Mouse (Mus musculus) adrenal gland, postnatal 10 days (tissue): ENCODE results near the gene Zfp365. TPM values are rescaled to one million over a fixed set of nuclear protein-coding genes. Genes with fewer than 3 reads are reported as not detected.

Experiments
- DNase-seq: peaks from one replicate; pipeline ENCODE4 v3.0.0; 2021; ENCODE audit warnings: mixed read lengths
- total RNA-seq, 2 experiments: library from RNA; stranded (reverse); gene quantifications; 2 replicates each; pipeline ENCODE4 v1.2.3; 2021

The Zfp365 gene
- total RNA-seq, 2 experiments from 2014 or later = 2.0 to 2.6 TPM

DNA sequence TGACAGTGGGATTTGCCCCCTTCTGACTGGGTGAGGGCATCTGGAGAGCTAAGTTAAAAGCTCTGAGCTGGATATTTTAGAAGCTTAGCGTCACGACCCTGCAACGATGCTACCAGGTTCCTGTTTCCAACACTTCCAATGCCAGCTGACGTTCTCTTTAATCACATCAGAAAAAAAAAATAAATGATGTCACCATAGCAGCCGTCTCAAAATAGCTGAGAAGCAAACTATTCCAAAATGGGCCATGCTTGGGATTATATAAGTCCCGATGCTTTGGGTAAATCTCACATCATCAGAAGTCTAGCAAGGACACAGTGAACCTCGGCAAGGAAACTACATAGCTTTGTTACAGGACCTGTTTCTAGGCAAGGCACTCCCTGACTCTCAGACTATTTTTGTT is 9.1 kb downstream of the Zfp365 start:
- DNase-seq = no peak

DNA sequence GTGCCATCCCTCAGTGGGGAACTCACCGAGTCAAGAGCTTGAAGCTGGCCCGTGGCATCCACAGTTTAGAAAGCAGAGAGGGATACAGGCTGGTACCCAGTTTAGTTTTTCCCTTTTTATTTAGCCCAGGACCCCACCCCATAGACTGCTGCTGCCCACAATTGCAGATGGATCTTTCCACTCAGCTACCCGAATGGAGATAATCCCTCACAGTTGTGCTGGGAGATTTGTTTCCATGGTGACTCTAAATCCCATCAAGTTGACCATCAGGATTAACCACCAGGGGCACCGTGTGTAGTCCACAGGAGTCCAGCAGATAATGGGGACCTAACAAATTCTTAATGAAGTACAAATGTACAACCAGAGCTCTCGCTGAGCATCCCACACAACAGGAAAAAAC is 11.3 kb downstream of the Zfp365 start:
- no peak for DNase-seq

DNA sequence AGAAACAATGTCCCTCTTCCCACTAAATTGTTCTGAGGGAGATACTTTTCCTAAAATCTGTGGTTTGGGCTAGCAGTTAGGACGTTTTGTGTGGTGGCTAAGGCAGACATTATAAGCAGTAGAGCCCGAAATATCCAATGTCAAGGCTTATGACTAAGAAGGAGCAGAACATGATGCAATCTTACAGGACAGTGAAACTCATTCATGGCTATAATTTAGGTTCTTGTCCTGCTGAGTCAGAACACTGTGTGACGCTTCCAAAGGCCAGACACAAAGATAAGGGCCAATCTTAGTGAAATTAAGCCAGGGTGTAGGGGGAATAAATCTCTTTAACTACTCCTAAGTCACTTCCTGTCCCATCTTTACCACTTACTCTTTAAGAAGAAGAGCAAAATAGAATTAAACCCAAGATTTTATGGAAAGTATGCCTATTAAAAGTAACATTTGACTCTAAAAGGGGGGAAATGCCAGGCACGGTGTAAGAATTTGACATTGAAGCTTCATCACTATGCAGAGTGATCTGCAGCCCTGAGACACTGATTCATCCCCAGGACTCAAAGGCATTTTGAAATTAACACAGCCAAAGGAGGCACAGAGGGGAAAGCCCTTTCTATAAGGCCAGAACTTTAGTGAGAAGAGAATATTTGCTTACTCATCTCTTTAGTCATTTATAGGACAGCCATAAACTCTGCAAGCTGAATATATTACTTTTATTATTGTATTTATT is 13.3 kb downstream of the Zfp365 start:
- DNase-seq = peak; percentile 20

DNA sequence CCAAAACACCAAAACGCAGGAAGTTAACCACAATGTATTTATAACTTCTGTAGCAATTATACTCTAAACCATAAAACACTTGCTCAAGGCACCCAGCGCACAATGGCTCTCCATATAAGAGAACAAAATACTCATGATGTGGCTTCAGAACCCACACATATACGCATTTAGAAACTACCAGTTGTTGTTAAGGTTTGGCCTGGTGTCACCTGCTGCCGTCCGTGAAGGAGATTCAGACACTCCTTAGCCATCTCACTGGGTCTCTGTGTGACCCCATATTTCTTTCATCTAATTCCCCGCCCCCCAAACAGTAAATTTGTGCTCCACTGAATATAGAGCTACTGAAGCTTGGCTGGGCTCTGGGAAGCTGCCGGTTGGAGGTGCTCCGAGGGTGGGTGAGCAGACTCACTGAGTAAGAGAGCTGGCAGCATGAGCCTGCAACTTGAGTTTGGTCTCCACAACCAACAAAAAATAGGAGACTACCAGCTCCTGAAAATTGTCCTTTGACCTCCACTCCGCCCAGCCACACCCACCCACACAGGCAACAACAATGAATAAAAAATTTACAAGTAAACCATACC is 14.0 kb downstream of the Zfp365 start:
- no peak for DNase-seq

DNA sequence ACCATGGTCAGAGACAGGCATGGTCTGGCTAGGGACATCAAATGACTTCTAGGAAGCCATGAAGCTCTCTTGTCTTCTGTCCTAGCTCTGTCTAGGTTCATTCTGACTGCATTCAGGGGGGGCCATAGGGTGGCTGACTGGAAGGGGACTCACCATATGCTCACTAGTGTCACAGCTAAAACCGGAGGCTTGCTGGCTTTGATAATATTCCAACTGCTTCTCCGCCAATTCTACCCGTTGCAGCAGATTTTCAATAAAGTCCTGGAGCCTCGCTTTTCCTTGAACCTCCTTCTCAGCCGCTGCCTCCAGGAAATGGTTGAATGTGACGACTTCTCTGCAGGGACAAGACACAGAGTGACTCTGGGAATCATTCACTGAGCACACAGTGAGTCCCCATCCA is 15.2 kb downstream of the Zfp365 start:
- no peak for DNase-seq

DNA sequence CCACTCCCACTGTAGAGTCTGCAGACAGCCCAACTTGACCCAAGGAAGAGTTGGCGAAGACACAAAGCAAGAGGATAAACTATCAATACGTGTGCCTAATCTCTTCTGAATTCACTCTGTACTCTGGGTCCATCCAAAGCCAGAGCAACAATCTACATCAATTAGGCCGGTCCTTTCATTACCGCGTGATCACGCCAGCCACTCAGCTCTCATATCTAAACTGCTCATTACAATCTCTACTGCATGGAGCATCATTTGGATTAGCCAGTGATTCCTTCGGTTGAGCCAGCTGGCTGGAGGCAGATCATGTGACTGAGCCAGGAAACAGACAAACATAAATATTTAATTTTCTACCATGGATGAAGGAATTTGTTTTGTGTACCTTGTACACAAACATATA is 17.8 kb downstream of the Zfp365 start:
- no peak for DNase-seq

DNA sequence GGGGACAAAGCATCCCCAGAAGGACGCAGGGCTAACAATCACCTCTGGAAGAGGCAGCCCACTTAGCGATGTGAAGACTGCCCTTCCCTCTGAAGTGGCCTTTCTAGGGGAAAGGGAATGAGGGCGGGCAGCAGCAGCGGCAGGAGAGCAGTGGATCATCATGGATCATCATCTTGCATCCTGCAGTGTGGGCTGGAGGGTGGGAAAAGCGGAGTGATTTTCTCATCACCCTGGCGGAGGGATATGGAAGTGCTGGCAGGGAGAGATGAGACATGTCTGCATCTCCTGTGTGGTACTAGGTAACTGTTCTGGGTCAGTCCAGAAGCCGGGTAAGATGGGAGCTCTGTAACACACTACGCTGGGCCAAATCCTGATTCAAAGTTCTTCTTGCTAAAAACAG is 18.4 kb downstream of the Zfp365 start:
- no peak for DNase-seq

DNA sequence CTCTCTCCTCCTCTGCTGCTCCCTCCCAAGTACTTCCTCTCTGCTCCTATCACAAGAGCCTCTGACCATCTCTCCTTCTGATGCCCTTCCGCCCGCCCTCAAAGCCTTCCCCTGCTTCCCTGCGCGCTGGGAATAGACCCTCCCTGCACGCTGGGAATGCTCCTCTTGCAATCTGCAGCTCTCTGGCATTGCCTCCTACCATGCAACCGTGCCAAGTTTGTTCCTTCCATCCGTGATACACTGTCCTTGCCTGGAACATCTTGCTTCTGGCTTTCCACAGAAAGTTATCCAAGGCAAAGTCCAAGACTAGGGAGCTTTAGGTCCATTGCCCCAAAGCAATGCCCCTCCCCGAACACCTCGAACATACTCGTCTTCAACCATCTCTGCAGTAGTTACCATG is 19.2 kb downstream of the Zfp365 start:
- no peak for DNase-seq

DNA sequence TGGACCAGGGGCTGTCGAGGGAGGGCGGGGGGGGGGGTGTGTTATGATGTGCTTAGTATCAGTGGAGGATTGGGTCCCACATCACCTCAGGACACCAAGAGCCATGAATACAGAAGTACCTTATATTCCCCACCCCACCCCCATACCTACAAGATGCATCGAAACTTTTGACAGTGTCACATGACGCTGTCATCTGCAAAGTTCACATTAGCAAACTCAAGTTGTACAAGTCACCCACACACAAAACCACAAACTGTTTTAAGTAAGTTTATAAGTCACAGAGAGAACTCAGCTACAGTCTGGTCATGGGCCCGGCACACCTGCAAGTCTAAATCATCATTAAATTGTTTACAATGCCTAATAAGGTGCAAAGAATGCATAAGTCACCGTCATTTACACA is 21.3 kb downstream of the Zfp365 start:
- DNase-seq = no peak

DNA sequence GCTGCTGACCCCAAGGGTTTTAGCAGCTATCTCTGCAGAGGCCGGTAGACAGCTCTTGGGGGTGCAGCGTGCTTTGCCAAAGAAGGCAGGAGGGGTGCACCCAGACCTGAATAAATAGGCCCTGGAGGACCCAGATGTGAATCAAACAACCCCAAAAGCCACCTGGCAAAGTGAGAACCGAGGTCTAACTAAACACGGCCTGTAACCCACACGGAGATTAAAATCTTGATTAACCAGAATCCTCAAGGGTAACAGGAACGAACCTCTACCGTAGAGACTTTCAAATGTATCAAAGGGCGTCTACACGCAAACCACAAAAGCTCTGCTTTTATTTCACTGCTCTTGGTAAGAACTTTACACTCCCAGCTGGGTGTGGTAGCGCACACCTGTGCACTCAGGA is 24.5 kb downstream of the Zfp365 start:
- DNase-seq = no peak

DNA sequence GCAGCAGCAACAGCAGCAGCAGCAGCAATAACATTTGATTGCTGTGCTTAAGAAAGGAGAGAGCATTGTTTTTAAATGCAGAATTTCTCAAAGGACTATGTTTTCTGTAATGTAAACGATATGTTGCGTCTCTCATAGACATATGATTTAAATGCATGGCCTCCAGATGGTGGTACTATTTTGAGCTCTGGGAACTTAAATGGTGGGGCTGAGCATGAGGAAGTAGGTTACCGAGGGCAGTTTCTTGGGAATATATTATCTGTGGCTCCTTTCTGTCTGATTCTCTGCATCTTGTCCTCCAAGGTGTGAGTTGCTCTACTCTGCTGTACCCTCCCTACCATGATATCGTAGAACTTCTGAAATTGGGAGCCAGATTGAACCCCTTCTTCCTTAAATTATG is 31.8 kb downstream of the Zfp365 start:
- DNase-seq = no peak

DNA sequence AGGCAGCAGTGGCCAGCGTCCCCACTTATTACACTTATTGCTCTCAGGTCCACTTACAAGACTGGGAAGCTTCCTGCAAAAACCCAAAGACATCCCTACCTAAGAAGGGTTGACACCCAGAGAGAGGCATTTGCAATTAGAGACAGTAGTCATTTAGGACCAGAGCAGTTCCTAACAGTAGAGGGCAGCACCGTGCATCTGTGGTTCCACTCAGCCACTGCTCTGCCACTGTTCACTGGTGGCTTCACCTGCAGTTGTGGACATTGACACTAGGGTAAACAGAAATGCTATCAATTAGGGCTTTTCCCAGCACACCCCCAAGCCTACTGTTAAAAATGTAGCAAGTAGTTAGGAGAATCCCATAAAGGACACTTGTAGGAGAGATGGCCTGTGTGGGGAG is 40.7 kb downstream of the Zfp365 start:
- DNase-seq = peak; percentile 85

DNA sequence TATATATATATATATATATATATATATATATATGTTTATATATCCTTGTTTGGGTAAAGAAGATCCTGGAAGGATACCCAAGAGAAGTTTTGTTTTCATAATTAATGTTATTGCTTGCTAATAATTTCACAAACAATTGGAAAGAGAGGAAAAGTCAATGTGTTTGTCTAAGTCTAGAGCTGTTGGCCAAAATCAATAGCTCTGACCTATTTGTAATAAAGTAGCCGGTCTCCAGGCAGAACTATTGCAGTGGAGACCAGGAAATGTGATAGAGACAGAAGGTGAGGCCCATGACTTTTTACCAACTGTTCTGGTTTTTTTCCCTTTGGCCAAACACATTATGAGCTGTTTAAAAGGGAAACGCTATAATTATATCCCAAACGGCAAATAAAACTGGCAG is 44.2 kb downstream of the Zfp365 start:
- DNase-seq = no peak

DNA sequence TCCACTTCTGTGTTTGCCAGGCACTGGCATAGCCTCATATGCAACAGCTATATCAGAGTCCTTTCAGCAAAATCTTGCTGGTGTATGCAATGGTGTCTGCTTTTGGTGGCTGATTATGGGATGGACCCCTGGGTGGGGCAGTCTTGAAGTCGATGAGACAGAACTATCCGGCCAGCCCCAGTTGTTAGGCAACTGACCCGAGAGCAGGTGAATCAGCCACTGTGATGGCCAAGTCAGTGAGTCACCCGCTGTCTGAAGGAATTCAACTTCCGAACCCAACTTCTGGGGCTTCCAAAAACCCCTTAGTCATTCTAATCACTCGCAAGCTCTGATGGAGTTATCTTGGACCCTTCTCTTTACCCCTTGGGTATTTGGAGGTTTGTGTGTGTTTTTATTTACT is 46.6 kb downstream of the Zfp365 start:
- peak; percentile 10 for DNase-seq

DNA sequence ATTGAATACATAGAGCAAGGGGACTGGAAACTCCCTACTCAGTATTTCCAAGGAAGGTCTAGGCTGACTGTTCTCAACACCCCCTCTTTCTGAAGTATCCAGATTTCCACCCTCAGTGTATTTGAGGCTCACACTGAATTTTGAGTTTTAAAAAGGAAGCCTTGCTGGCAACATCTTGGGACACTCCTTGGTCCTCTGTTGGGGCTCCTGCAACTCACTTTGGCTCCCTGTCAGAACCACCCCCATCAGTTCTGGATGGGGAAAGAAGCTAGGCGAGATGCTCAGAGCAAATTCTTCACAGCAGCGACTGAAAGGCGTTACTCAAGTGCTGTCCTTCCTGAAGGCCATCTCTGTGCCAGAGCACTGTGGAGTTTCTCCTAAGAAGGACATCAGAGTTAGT is 47.4 kb downstream of the Zfp365 start:
- DNase-seq = no peak

DNA sequence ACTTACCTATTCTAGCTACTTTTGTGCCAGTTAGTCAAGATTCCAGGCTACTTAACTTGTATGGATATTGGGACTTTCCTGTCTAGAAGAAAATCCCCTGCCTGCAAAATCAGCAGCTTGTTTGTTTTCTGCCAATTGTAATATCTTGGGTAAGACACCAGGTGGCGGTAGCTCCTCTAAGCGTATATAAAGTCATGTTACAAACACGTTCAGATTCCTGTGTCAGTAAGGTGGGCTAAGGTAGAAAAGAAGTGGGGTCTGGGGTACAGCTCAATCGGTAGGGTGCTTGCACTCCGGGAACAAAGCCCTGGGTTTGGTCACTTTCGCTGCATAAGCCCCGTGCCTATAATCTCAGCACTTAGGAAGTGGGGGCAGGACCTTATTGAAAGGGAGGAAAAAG is 50.1 kb downstream of the Zfp365 start:
- DNase-seq = peak; percentile 25

DNA sequence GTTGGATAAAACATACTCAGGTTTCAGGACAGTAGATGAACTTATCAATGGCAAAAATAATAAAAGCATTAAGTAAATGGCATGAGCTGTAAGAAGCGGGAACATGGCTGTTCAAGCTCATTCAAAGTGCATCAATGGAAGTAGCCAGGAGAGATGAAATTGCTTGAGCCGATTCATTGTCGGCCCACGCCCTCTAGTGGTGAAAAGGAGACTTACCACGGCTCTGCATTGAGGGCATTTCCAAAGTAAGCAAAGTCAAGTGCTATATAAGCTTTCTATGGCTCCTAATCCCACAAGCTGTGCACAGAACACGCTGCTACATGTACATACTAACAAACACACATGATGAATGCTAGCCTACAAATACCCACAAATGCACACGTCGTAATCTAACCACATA is 53.6 kb downstream of the Zfp365 start:
- DNase-seq = peak; percentile 84

DNA sequence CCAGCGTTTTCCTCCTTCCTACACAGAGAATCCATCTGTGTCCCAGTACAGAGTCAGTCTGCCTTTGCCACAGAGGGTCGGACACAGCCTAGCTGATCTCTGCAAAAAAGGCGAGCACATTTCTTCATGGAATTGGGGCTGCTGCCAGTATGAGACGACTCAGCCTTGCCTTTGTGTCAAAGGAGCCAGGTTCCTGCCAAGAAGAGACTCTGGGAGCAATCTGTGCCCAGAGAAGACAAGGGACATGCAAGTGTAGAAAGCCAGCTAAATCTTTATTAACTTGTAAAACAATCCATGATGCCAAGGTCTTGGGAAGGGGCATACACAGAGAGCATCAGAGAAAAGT is 54.9 kb downstream of the Zfp365 start:
- peak; percentile 19 for DNase-seq

DNA sequence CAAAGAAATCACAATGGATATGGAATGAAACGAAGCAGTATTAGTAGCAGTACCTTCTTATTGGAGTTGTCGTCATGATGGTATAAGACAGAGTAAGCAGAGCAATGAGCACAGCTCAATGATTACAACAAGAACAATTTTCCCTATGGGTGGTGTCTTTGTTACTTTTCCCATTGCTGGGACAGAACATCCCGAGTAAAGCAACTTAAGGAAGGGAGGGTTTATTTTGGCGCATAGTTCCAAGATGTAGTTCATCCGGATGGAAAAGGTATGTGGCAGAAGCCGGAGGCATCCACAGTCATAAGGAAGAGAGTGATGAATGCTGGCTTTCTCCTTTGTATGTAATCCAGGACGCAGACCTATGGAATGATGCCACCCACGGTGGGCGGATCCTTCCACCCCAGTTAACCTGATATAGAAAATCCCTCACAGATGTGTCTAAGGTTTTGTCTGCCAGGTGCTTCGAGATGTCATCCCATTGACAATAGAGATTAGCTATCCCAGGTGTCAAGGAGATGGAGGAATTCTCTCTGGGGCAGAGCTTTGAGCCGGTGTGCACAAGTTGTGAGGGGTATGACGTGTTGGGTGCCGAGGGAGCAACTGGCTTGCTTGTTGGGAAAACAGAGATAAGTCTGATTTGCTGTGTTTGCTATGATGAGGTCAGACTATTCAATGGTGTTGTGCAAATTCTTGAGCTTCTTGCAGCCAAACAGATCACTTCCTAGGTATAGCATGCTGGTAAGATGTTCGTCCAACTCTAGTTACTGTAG is 55.5 kb downstream of the Zfp365 start:
- DNase-seq = no peak

DNA sequence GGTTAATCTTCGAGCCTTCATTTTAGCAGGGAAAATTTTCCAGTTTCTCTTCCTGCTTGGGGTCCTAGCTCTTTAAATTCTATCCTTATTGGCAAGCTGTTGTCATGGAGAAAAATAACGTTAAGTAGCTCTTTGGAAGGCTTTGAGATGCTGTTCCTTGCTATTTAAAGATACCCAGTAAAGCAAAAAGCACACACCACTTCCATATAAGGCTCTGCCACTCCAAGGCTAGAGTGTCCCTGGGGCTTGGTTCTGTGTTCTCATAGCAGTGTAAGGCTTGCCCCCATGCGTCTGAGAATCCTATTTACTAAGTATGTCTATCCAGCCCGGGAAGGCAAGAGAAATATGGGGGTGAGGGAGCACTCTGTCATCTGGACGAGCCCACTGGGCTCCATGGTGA is 56.7 kb downstream of the Zfp365 start:
- DNase-seq = no peak

DNA sequence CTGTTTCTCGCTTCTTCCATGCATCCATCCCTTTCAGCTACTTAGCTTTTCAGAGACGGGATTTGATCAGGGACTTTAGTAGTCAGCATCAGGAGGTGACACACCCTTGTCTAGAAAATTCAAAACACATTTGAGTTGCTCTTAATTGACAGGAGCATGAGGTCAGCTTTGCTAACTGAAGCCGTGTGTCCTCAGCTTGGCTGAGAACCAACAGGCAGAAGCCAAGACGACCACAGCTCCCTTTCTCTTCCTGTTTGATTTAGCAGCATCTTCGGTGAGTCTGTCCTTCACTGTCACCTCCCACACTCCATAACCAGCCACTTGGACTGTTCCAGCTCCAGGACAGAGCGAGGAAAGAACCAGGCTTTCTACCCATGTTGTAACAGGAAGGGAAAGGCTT is 60.1 kb downstream of the Zfp365 start:
- DNase-seq = no peak

DNA sequence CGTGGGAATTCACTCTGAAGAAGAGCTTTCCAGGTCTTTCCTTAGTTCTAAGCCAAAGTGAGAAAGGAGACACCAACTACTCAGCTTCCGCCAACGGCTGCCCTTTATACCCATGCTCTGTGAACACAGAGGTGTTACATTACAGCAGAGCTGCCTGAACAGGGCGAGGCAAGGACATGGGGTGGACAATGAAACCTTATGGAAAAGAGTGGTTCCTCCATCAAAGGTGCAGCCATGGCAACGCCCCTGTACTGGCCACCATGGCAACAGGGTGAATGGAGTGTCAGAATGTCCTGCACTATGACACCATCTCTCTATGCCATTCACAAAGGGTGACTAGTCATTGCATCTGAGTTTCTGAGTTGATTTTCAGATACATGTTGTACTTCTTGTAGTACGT is 61.4 kb downstream of the Zfp365 start:
- no peak for DNase-seq

DNA sequence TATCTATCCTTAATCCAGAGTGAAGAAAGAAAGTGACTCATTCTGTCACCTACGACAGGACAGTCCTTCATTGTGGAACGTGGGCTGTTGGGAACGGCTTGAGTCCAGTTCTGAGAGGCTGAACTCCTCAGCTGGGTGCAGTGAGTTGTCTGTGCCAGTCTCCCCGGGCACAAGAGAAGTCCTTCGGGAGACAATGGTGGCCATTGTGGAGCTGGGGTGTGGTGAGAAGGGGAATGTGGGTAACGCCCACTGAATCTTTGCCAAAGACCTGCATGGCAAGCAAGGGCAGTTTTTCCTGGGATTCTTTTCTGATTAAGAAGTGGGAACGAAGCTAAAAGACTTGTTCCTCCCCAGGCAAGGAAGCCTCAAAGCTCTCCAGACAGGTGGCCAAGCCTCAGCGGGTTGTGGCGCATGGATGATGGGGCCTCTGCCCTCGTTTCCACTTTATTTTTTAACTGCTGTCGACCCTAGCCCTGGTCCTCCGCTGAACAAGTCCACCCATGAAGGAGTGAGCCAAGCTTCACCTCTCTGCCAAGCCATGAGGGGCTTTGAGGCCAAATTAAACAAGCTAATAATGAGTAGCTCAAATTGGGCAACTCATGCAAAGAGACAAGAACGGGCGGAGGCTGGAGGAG is 66.3 kb downstream of the Zfp365 start:
- DNase-seq = no peak
